In genomic region chr10:69531569-69531968, GRCm38 (mm10) we compare ENCODE assay signal across 9 mouse cellular contexts.
A peak's percentile ranks its signal among the peaks of the same experiment; 100 is the strongest.
DNase-seq lines count a peak whose midpoint lies in the region; ATAC-seq and TF ChIP-seq lines count a peak whose summit lies in the region.
"Had no signal": no experiment of that assay in that cellular context is flagged by ENCODE, and none has a peak within 500 bp of the region (broad histone marks: within the 10 kb centered on the region; RNA-seq: fewer than 3 reads in every experiment).

No protein-coding gene starts in this region.

- no peak for TF ChIP-seq POLR2A in heart, adult 2 months (IDR thresholded peaks at IDR 0.05; ENCODE audit: insufficient read depth, low read depth, low read length)

- H3K27me3 ChIP-seq in heart, adult 2 months (ENCODE audit: control insufficient read depth, insufficient read depth, low read length), result no peaks in the 10 kb centered on the region
- no peaks in the 10 kb centered on the region for H3K27me3 ChIP-seq in lung, embryonic 14.5 days (ENCODE audit: insufficient read depth, low read length)
- 0 out of 2 replicates have a peak, but pooled peaks cover 5% of the 10 kb centered on the region for H3K27me3 ChIP-seq in E14TG2a.4 (ENCODE audit: insufficient read depth, low read length)
- no peaks in the 10 kb centered on the region for H3K27me3 ChIP-seq in hindbrain, embryonic 13.5 days
- H3K27me3 ChIP-seq: liver, embryonic 13.5 days had no signal

- DNase-seq in heart, adult 2 months, result no peak
- DNase-seq in heart, postnatal 14 days, result no peak
- no peak for DNase-seq in lung, embryonic 14.5 days
- DNase-seq in lung, postnatal 4 days, result no peak
- DNase-seq: liver, embryonic 13.5 days had no signal

- ATAC-seq in lung, embryonic 14.5 days (ENCODE audit: insufficient read depth), result no peak
- ATAC-seq in hindbrain, embryonic 13.5 days (ENCODE audit: low FRiP score), result no peak
- ATAC-seq in frontal cortex, adult (ENCODE audit: low TSS enrichment), result no peak
- ATAC-seq in megakaryocyte progenitor cell, adult 5-6 weeks (replicated peaks; ENCODE audit: poor library complexity), result no peak

- H3K36me3 ChIP-seq in heart, adult 2 months (ENCODE audit: control insufficient read depth, insufficient read depth, low read length), result no peaks in the 10 kb centered on the region
- no peaks in the 10 kb centered on the region for H3K36me3 ChIP-seq in lung, embryonic 14.5 days (ENCODE audit: insufficient read depth)
- no peaks in the 10 kb centered on the region for H3K36me3 ChIP-seq in E14TG2a.4 (ENCODE audit: insufficient read depth, low read length)
- H3K36me3 ChIP-seq in hindbrain, embryonic 13.5 days, result no peaks in the 10 kb centered on the region
- H3K36me3 ChIP-seq: liver, embryonic 13.5 days had no signal

- no peak overlapping the region for H3K27ac ChIP-seq in heart, adult 2 months
- no peak overlapping the region for H3K27ac ChIP-seq in lung, embryonic 14.5 days (ENCODE audit: low read depth)
- H3K27ac ChIP-seq in hindbrain, embryonic 13.5 days, result peak overlapping the region; percentile 97
- H3K27ac ChIP-seq: liver, embryonic 13.5 days had no signal

- TF ChIP-seq CTCF in heart, adult 2 months (IDR thresholded peaks at IDR 0.05), result peak; percentile 64
- peak; percentile 42 for TF ChIP-seq CTCF in lung, embryonic 14.5 days (IDR thresholded peaks at IDR 0.05; ENCODE audit: low read depth)
- TF ChIP-seq CTCF in E14TG2a.4 (conservative IDR thresholded peaks at IDR 0.05; ENCODE audit: low read length), result peak; percentile 99

- TF ChIP-seq EP300 in heart, adult 2 months (IDR thresholded peaks at IDR 0.05; ENCODE audit: insufficient read depth, low read depth, low read length), result no peak

- H3K9me3 ChIP-seq in lung, embryonic 14.5 days (ENCODE audit: low read depth, low read length), result no peaks in the 10 kb centered on the region
- no peaks in the 10 kb centered on the region for H3K9me3 ChIP-seq in E14TG2a.4 (ENCODE audit: low read length)
- no peaks in the 10 kb centered on the region for H3K9me3 ChIP-seq in hindbrain, embryonic 13.5 days
- H3K9me3 ChIP-seq: liver, embryonic 13.5 days had no signal

- whole genome bisulfite sequencing in heart, adult 2 months, result 76% methylated on average over 5 of the region's 5 CpGs
- 78% methylated on average over 5 of the region's 5 CpGs for WGBS in lung, embryonic 14.5 days
- 87% methylated on average over 5 of the region's 5 CpGs for WGBS in hindbrain, embryonic 13.5 days

- no peak overlapping the region for H3K4me2 ChIP-seq in lung, embryonic 14.5 days
- no peak overlapping the region for H3K4me2 ChIP-seq in hindbrain, embryonic 13.5 days
- H3K4me2 ChIP-seq: liver, embryonic 13.5 days had no signal

- H3K4me3 ChIP-seq in heart, adult 2 months, result no peak overlapping the region
- H3K4me3 ChIP-seq in lung, embryonic 14.5 days (ENCODE audit: low read depth, low read length), result no peak overlapping the region
- H3K4me3 ChIP-seq in E14TG2a.4 (replicated peaks; ENCODE audit: low read length), result no peak overlapping the region
- H3K4me3 ChIP-seq in hindbrain, embryonic 13.5 days, result no peak overlapping the region
- H3K4me3 ChIP-seq: liver, embryonic 13.5 days had no signal

- no peaks in the 10 kb centered on the region for H3K79me2 ChIP-seq in heart, adult 2 months (replicated peaks; ENCODE audit: control insufficient read depth, insufficient read depth, low read length)

- no peak overlapping the region for H3K9ac ChIP-seq in heart, adult 2 months (ENCODE audit: low read depth, low read length)
- H3K9ac ChIP-seq in lung, embryonic 14.5 days, result no peak overlapping the region
- no peak overlapping the region for H3K9ac ChIP-seq in hindbrain, embryonic 13.5 days
- H3K9ac ChIP-seq: liver, embryonic 13.5 days had no signal

- no peaks in the 10 kb centered on the region for H3K4me1 ChIP-seq in heart, adult 2 months (ENCODE audit: control insufficient read depth, insufficient read depth, low read length)
- no peaks in the 10 kb centered on the region; the same call in 1 of the 2 replicates for H3K4me1 ChIP-seq in lung, embryonic 14.5 days (ENCODE audit: insufficient read depth)
- peaks cover 56% of the 10 kb centered on the region for H3K4me1 ChIP-seq in E14TG2a.4 (replicated peaks; ENCODE audit: low read depth, low read length)
- peaks cover 16% of the 10 kb centered on the region for H3K4me1 ChIP-seq in hindbrain, embryonic 13.5 days (replicated peaks)
- H3K4me1 ChIP-seq: liver, embryonic 13.5 days had no signal

- intact Hi-C loops in heart, adult 2 months (cut with DNase I), result loop anchor here (10.0 kb wide), 1 partner anchor 253 kb away; no protein-coding TSS in a partner anchor
- intact Hi-C loops in heart, postnatal 14 days (cut with DNase I), result loop anchor here (5.0 kb wide), 1 partner anchor 79 kb away; no protein-coding TSS in a partner anchor

Comparison
In these comparisons a context has a peak if more than half of its experiments do, and no peak if none do; other contexts are left out.
1. CTCF ChIP-seq: peak in every context shown above with its lines; median percentile 99 in E14TG2a.4; 64 in heart, adult 2 months; 42 in lung, embryonic 14.5 days.